Mouse (Mus musculus): ENCODE measurements around the gene Bzw2. TPM values are rescaled to one million over a fixed set of nuclear protein-coding genes. Genes with fewer than 3 reads are reported as not detected.

Gene Bzw2
- polyA plus RNA-seq, 1 experiment from 2014 or later, result 157 TPM

- Histone ChIP-seq H3K4me1 (replicated peaks; ENCODE audit: insufficient read depth, low read length) (no peaks in the 10 kb centered on the region), H3K27ac (no peak overlapping the region), H3K4me3 (replicated peaks; ENCODE audit: low read depth, low read length) (no peak overlapping the region), H3K36me3 (ENCODE audit: insufficient read depth, low read length) (no peaks in the 10 kb centered on the region), H3K9ac (ENCODE audit: low read depth, low read length) (no peak overlapping the region), H3K9me3 (replicated peaks; ENCODE audit: low read length) (no peaks in the 10 kb centered on the region), H3K27me3 (ENCODE audit: insufficient read depth, low read length) (no peaks in the 10 kb centered on the region), H3K4me2 (ENCODE audit: low read length) (no peak overlapping the region)
- ATAC-seq (replicated peaks; ENCODE audit: low FRiP score, low read depth) (no peak), DNase-seq (ENCODE audit: low spot score) (no peak)
- WGBS, result 78% methylated on average over 4 of the region's 4 CpGs
- TF ChIP-seq CTCF (IDR thresholded peaks at IDR 0.05; ENCODE audit: low read depth), result no peak
These were observed 87.6 kb downstream of the Bzw2 start for GRCm38 (mm10) chr12:36070231-36070630.

- Histone ChIP-seq H3K4me2 (ENCODE audit: low read length) (no peak overlapping the region), H3K27me3 (ENCODE audit: insufficient read depth, low read length) (no peaks in the 10 kb centered on the region), H3K9ac (ENCODE audit: low read depth, low read length) (no peak overlapping the region), H3K4me1 (replicated peaks; ENCODE audit: insufficient read depth, low read length) (no peaks in the 10 kb centered on the region), H3K36me3 (ENCODE audit: insufficient read depth, low read length) (no peaks in the 10 kb centered on the region), H3K9me3 (replicated peaks; ENCODE audit: low read length) (no peaks in the 10 kb centered on the region), H3K4me3 (replicated peaks; ENCODE audit: low read depth, low read length) (no peak overlapping the region), H3K27ac (no peak overlapping the region)
- ATAC-seq (replicated peaks; ENCODE audit: low FRiP score, low read depth) (no peak), DNase-seq (ENCODE audit: low spot score) (no peak)
- WGBS, result 95% methylated on average over 2 of the region's 2 CpGs
- TF ChIP-seq CTCF (IDR thresholded peaks at IDR 0.05; ENCODE audit: low read depth), result no peak
These were observed 90.3 kb downstream of the Bzw2 start for GRCm38 (mm10) chr12:36067538-36067937.

GRCm38 (mm10) chr12:36065911-36066310 is 92.0 kb downstream of the Bzw2 start:
- DNase-seq (ENCODE audit: low spot score), result no peak
- H3K4me2 ChIP-seq (ENCODE audit: low read length), result no peak overlapping the region

GRCm38 (mm10) chr12:36057699-36058098 is 100.2 kb downstream of the Bzw2 start:
- DNase-seq (ENCODE audit: low spot score) (no peak), ATAC-seq (replicated peaks; ENCODE audit: low FRiP score, low read depth) (no peak)
- no peaks in the 10 kb centered on the region for H3K9me3 ChIP-seq (replicated peaks; ENCODE audit: low read length)
- no peaks in the 10 kb centered on the region for H3K27me3 ChIP-seq (ENCODE audit: insufficient read depth, low read length)
- no peak overlapping the region for H3K9ac ChIP-seq (ENCODE audit: low read depth, low read length)
- H3K4me1 ChIP-seq (replicated peaks; ENCODE audit: insufficient read depth, low read length), result no peaks in the 10 kb centered on the region
- no peak overlapping the region for H3K4me2 ChIP-seq (ENCODE audit: low read length)
- no peak overlapping the region for H3K27ac ChIP-seq
- H3K4me3 ChIP-seq (replicated peaks; ENCODE audit: low read depth, low read length), result no peak overlapping the region
- no peaks in the 10 kb centered on the region for H3K36me3 ChIP-seq (ENCODE audit: insufficient read depth, low read length)
- no peak for TF ChIP-seq CTCF (IDR thresholded peaks at IDR 0.05; ENCODE audit: low read depth)
- 68% methylated on average over 2 of the region's 2 CpGs for WGBS

More at GRCm38 (mm10) chr12:36065911-36066310, 92.0 kb downstream of the Bzw2 start:
- no peak for TF ChIP-seq CTCF (IDR thresholded peaks at IDR 0.05; ENCODE audit: low read depth)
- no peak overlapping the region for H3K4me3 ChIP-seq (replicated peaks; ENCODE audit: low read depth, low read length)
- no peaks in the 10 kb centered on the region for H3K9me3 ChIP-seq (replicated peaks; ENCODE audit: low read length)
- no peaks in the 10 kb centered on the region for H3K36me3 ChIP-seq (ENCODE audit: insufficient read depth, low read length)
- H3K27ac ChIP-seq, result no peak overlapping the region
- WGBS, result 71% methylated on average over 1 of the region's 1 CpGs
- H3K9ac ChIP-seq (ENCODE audit: low read depth, low read length), result no peak overlapping the region
- H3K4me1 ChIP-seq (replicated peaks; ENCODE audit: insufficient read depth, low read length), result no peaks in the 10 kb centered on the region
- no peak for ATAC-seq (replicated peaks; ENCODE audit: low FRiP score, low read depth)
- H3K27me3 ChIP-seq (ENCODE audit: insufficient read depth, low read length), result no peaks in the 10 kb centered on the region

- Histone ChIP-seq H3K4me1 (replicated peaks; ENCODE audit: insufficient read depth, low read length) (no peaks in the 10 kb centered on the region), H3K9me3 (replicated peaks; ENCODE audit: low read length) (no peaks in the 10 kb centered on the region), H3K4me2 (ENCODE audit: low read length) (no peak overlapping the region), H3K27ac (no peak overlapping the region), H3K9ac (ENCODE audit: low read depth, low read length) (no peak overlapping the region), H3K4me3 (replicated peaks; ENCODE audit: low read depth, low read length) (no peak overlapping the region), H3K36me3 (ENCODE audit: insufficient read depth, low read length) (no peaks in the 10 kb centered on the region), H3K27me3 (ENCODE audit: insufficient read depth, low read length) (no peaks in the 10 kb centered on the region)
- TF ChIP-seq CTCF (IDR thresholded peaks at IDR 0.05; ENCODE audit: low read depth), result no peak
- 68% methylated on average over 1 of the region's 1 CpGs for WGBS
- ATAC-seq (replicated peaks; ENCODE audit: low FRiP score, low read depth) (peak; percentile 79; the same call in 1 of the 2 replicates), DNase-seq (ENCODE audit: low spot score) (no peak)
These were observed 107.6 kb downstream of the Bzw2 start for GRCm38 (mm10) chr12:36050276-36050675.

GRCm38 (mm10) chr12:36047593-36047992 is 110.3 kb downstream of the Bzw2 start:
- 79% methylated on average over 2 of the region's 2 CpGs for WGBS
- no peak overlapping the region for H3K9ac ChIP-seq (ENCODE audit: low read depth, low read length)

GRCm38 (mm10) chr12:36046196-36046595 is 111.7 kb downstream of the Bzw2 start:
- no peaks in the 10 kb centered on the region for H3K9me3 ChIP-seq (replicated peaks; ENCODE audit: low read length)

More at GRCm38 (mm10) chr12:36047593-36047992, 110.3 kb downstream of the Bzw2 start:
- Histone ChIP-seq H3K36me3 (ENCODE audit: insufficient read depth, low read length) (no peaks in the 10 kb centered on the region), H3K27ac (no peak overlapping the region), H3K4me3 (replicated peaks; ENCODE audit: low read depth, low read length) (no peak overlapping the region), H3K9me3 (replicated peaks; ENCODE audit: low read length) (no peaks in the 10 kb centered on the region), H3K4me2 (ENCODE audit: low read length) (no peak overlapping the region), H3K4me1 (replicated peaks; ENCODE audit: insufficient read depth, low read length) (no peaks in the 10 kb centered on the region), H3K27me3 (ENCODE audit: insufficient read depth, low read length) (no peaks in the 10 kb centered on the region)
- no peak for ATAC-seq (replicated peaks; ENCODE audit: low FRiP score, low read depth)
- TF ChIP-seq CTCF (IDR thresholded peaks at IDR 0.05; ENCODE audit: low read depth), result no peak
- no peak for DNase-seq (ENCODE audit: low spot score)

More at GRCm38 (mm10) chr12:36046196-36046595, 111.7 kb downstream of the Bzw2 start:
- Histone ChIP-seq H3K4me1 (replicated peaks; ENCODE audit: insufficient read depth, low read length) (no peaks in the 10 kb centered on the region), H3K27me3 (ENCODE audit: insufficient read depth, low read length) (no peaks in the 10 kb centered on the region), H3K4me2 (ENCODE audit: low read length) (no peak overlapping the region), H3K27ac (no peak overlapping the region), H3K9ac (ENCODE audit: low read depth, low read length) (no peak overlapping the region), H3K4me3 (replicated peaks; ENCODE audit: low read depth, low read length) (no peak overlapping the region), H3K36me3 (ENCODE audit: insufficient read depth, low read length) (no peaks in the 10 kb centered on the region)
- no peak for DNase-seq (ENCODE audit: low spot score)
- TF ChIP-seq CTCF (IDR thresholded peaks at IDR 0.05; ENCODE audit: low read depth), result no peak
- WGBS, result 31% methylated on average over 5 of the region's 5 CpGs
- no peak for ATAC-seq (replicated peaks; ENCODE audit: low FRiP score, low read depth)
